Mouse (Mus musculus) CH12.LX (cell line): ENCODE results near the gene Csmd2. TPM values are rescaled to one million over a fixed set of nuclear protein-coding genes. Genes with fewer than 3 reads are reported as not detected.

Source experiments
- DNase-seq: peaks from one replicate; pipeline ENCODE4 v3.0.0-alpha.2; 2013; ENCODE audit errors: extremely low read depth
- H3K27ac ChIP-seq: 2 replicates; pipeline ENCODE4 v1.5.1; 2012; ENCODE audit warnings: low read depth, mild to moderate bottlenecking, control low read depth, moderate library complexity; ENCODE audit not compliant: insufficient read depth
- H3K27me3 ChIP-seq: replicated peaks from 2 replicates; pipeline ENCODE3; 2012; ENCODE audit warnings: inconsistent platforms
- H3K36me3 ChIP-seq, 2 experiments: replicated peaks in 1 of 2; 2 replicates each; pipeline versions ENCODE3 to v1.6.1; 2012; ENCODE audit warnings: inconsistent platforms in 1 of 2, low read length in 1 of 2, mild to moderate bottlenecking in 1 of 2, mixed read lengths in 1 of 2, moderate library complexity in 1 of 2; ENCODE audit not compliant: control insufficient read depth in 1 of 2, insufficient read depth in 1 of 2
- H3K4me1 ChIP-seq, 2 experiments: 2 replicates each; pipeline ENCODE4 v1.6.1; 2012; ENCODE audit warnings: inconsistent platforms in 1 of 2, moderate library complexity in 1 of 2; ENCODE audit not compliant: insufficient read depth in 2 of 2, control insufficient read depth in 1 of 2
- H3K4me2 ChIP-seq: 2 replicates; pipeline ENCODE4 v1.6.1; 2012; ENCODE audit warnings: low read depth, mild to moderate bottlenecking, control low read depth; ENCODE audit not compliant: poor library complexity, insufficient read depth, severe bottlenecking
- H3K4me3 ChIP-seq, 3 experiments: fragments of 150-350 bp in 1 of 3; sonication (generic) in 1 of 3; replicated peaks in 1 of 3; 2 replicates each; pipeline versions ENCODE3 to v1.5.1; 2011 to 2012; ENCODE audit warnings: low read depth in 2 of 3, low read length in 2 of 3, mild to moderate bottlenecking in 2 of 3, moderate library complexity in 2 of 3, control low read depth in 1 of 3, improper control_type of control experiment in 1 of 3, inconsistent platforms in 1 of 3, mixed read lengths in 1 of 3; ENCODE audit not compliant: poor library complexity in 1 of 3
- H3K79me2 ChIP-seq: replicated peaks from 2 replicates; pipeline ENCODE4 v1.6.1; 2012; ENCODE audit warnings: mild to moderate bottlenecking, moderate library complexity; ENCODE audit not compliant: control insufficient read depth, poor library complexity, insufficient read depth, severe bottlenecking; ENCODE audit errors: extremely low read depth
- H3K9ac ChIP-seq: 2 replicates; pipeline ENCODE4 v1.6.1; 2012; ENCODE audit warnings: low read depth, mild to moderate bottlenecking, control low read depth, moderate library complexity; ENCODE audit not compliant: insufficient read depth
- H3K9me3 ChIP-seq: replicated peaks from 2 replicates; pipeline ENCODE3; 2012; ENCODE audit warnings: low read length, inconsistent platforms, mixed read lengths
- BHLHE40 ChIP-seq: IDR thresholded peaks from 2 replicates; pipeline ENCODE4 v1.6.1; 2011; ENCODE audit warnings: mild to moderate bottlenecking, low read depth, low read length, improper control_type of control experiment
- CHD1 ChIP-seq: IDR thresholded peaks from 2 replicates; pipeline ENCODE4 v1.6.1; 2012; ENCODE audit warnings: low read depth, low read length, improper control_type of control experiment, inconsistent platforms
- CHD2 ChIP-seq: IDR thresholded peaks from 2 replicates; pipeline ENCODE4 v1.6.1; 2011; ENCODE audit warnings: low read length, improper control_type of control experiment
- CTCF ChIP-seq, 2 experiments: IDR thresholded peaks in 1 of 2; conservative IDR thresholded peaks in 1 of 2; 2 replicates each; pipeline ENCODE4 v1.5.1; 2011 to 2012; ENCODE audit warnings: low read depth in 2 of 2, low read length in 2 of 2, improper control_type of control experiment in 1 of 2, inconsistent platforms in 1 of 2, mild to moderate bottlenecking in 1 of 2, moderate library complexity in 1 of 2
- E2F4 ChIP-seq: IDR thresholded peaks from 2 replicates; pipeline ENCODE4 v1.6.1; 2011; ENCODE audit warnings: low read depth, low read length, improper control_type of control experiment; ENCODE audit not compliant: insufficient replicate concordance
- ELF1 ChIP-seq: IDR thresholded peaks from 2 replicates; pipeline ENCODE4 v1.6.1; 2014; ENCODE audit warnings: low read depth, mild to moderate bottlenecking, inconsistent platforms, low read length, improper control_type of control experiment
- GABPA ChIP-seq: IDR thresholded peaks from 2 replicates; pipeline ENCODE4 v1.6.1; 2012; ENCODE audit warnings: low read depth, low read length, improper control_type of control experiment, inconsistent platforms; ENCODE audit not compliant: insufficient replicate concordance
- IRF4 ChIP-seq: IDR thresholded peaks from 2 replicates; pipeline ENCODE4 v1.6.1; 2014; ENCODE audit warnings: low read depth, mild to moderate bottlenecking, inconsistent platforms, low read length, improper control_type of control experiment
- JUN ChIP-seq: IDR thresholded peaks from 2 replicates; pipeline ENCODE4 v1.6.1; 2011; ENCODE audit warnings: low read depth, mild to moderate bottlenecking, low read length, improper control_type of control experiment, moderate library complexity; ENCODE audit not compliant: insufficient read depth
- JUND ChIP-seq: conservative IDR thresholded peaks from 2 replicates; pipeline ENCODE4 v1.6.1; 2011; ENCODE audit warnings: low read depth, low read length, improper control_type of control experiment
- MAFK ChIP-seq: IDR thresholded peaks from 2 replicates; pipeline ENCODE4 v1.6.1; 2011; ENCODE audit warnings: low read length, improper control_type of control experiment; ENCODE audit not compliant: insufficient replicate concordance
- MAX ChIP-seq: IDR thresholded peaks from 2 replicates; pipeline ENCODE4 v1.6.1; 2011; ENCODE audit warnings: low read length, improper control_type of control experiment
- MAZ ChIP-seq: IDR thresholded peaks from 2 replicates; pipeline ENCODE4 v1.6.1; 2012; ENCODE audit warnings: low read depth, mild to moderate bottlenecking, inconsistent platforms, low read length, improper control_type of control experiment, moderate library complexity
- MYC ChIP-seq: IDR thresholded peaks from 2 replicates; pipeline ENCODE4 v1.6.1; 2011; ENCODE audit warnings: low read depth, mild to moderate bottlenecking, improper control_type of control experiment, low read length
- NELFE ChIP-seq: IDR thresholded peaks from 2 replicates; pipeline ENCODE4 v1.6.1; 2011; ENCODE audit warnings: low read depth, low read length, improper control_type of control experiment
- PAX5 ChIP-seq: IDR thresholded peaks from 2 replicates; pipeline ENCODE4 v1.6.1; 2012; ENCODE audit warnings: low read length, inconsistent platforms, mixed read lengths
- RAD21 ChIP-seq: IDR thresholded peaks from 2 replicates; pipeline ENCODE4 v1.6.1; 2011; ENCODE audit warnings: low read depth, mild to moderate bottlenecking, low read length, improper control_type of control experiment, moderate library complexity
- SIN3A ChIP-seq: IDR thresholded peaks from 2 replicates; pipeline ENCODE4 v1.6.1; 2012; ENCODE audit warnings: low read length, improper control_type of control experiment, inconsistent platforms
- SMC3 ChIP-seq: IDR thresholded peaks from 2 replicates; pipeline ENCODE4 v1.6.1; 2011; ENCODE audit warnings: low read depth, low read length, improper control_type of control experiment
- TBP ChIP-seq: conservative IDR thresholded peaks from 2 replicates; pipeline ENCODE4 v1.6.1; 2011; ENCODE audit warnings: low read depth, low read length, improper control_type of control experiment
- TCF12 ChIP-seq: IDR thresholded peaks from 2 replicates; pipeline ENCODE4 v1.6.1; 2014; ENCODE audit warnings: low read depth, mild to moderate bottlenecking, inconsistent platforms, low read length, improper control_type of control experiment
- USF2 ChIP-seq: conservative IDR thresholded peaks from 2 replicates; pipeline ENCODE4 v1.6.1; 2011; ENCODE audit warnings: low read depth, low read length, improper control_type of control experiment
- ZC3H11A ChIP-seq: IDR thresholded peaks from 2 replicates; pipeline ENCODE4 v1.6.1; 2012; ENCODE audit warnings: low read depth, mild to moderate bottlenecking, inconsistent platforms, low read length, improper control_type of control experiment
- ZKSCAN1 ChIP-seq: IDR thresholded peaks from 2 replicates; pipeline ENCODE4 v1.6.1; 2012; ENCODE audit warnings: low read depth, inconsistent platforms, low read length, improper control_type of control experiment, borderline replicate concordance
- ZMIZ1 ChIP-seq: IDR thresholded peaks from 2 replicates; pipeline ENCODE4 v1.6.1; 2012; ENCODE audit warnings: low read depth, mild to moderate bottlenecking, inconsistent platforms, low read length, improper control_type of control experiment
- ZNF384 ChIP-seq: IDR thresholded peaks from 2 replicates; pipeline ENCODE4 v1.6.1; 2012; ENCODE audit warnings: low read depth, low read length, improper control_type of control experiment, inconsistent platforms
- dilution Hi-C: fragments of 300-500 bp; cut with MboI; formaldehyde crosslinking; loops from 2 replicates; pipeline ENCODE4 v1.14.3; 2020; ENCODE audit warnings: low sequenced_read_pairs; ENCODE audit not compliant: extremely low pct_unique_long_range_greater_than_20kb, extremely low pct_ligation_motif_present
- in situ Hi-C: fragments of 300-500 bp; cut with MboI; formaldehyde crosslinking; loops from 3 replicates; pipeline ENCODE4 v1.14.3; 2019; ENCODE audit warnings: low sequenced_read_pairs, low pct_ligation_motif_present, low pct_unique_long_range_greater_than_20kb, mixed read lengths
- polyA plus RNA-seq: library from polyadenylated mRNA; unstranded; fragments of >175 nt; gene quantifications from 2 replicates; pipeline ENCODE4 v1.2.1, GENCODE M21; 2012; ENCODE audit warnings: low read depth; ENCODE audit not compliant: insufficient read length
- total RNA-seq, 2 experiments: library from RNA; depleted of rRNA; stranded (reverse); fragments of 300-350 nt in 1 of 2; fragments of >200 nt in 1 of 2; gene quantifications; 2 replicates each; pipeline ENCODE4 v1.2.3; 2012 to 2014

Gene Csmd2
- total and polyA plus RNA-seq, 3 experiments, result 0.08 to 0.80 TPM; not detected in 1

DNA sequence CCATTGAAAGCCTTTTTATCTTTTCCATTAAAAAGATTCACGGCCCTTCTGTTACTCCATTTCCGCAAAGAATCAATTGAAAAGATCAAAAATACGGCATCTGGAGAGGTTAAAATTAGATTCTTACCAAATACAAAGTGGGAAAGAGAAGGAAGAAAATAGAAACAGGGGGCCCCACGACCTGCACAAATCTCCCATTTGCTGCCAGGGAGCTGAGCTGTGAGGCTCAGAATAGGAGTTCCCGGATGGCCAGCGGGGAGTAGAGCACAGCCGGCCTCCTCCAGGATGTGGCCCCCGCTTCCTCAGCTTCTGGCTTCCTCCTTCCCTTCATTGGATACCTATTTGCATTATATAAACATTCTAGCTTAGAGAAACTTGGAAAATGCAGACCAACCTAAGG lies 97.4 kb downstream of the Csmd2 start:
- in situ Hi-C loops (no loop called here), dilution Hi-C loops (no loop called here)
- peaks cover 87% of the 10 kb centered on the region for H3K9me3 ChIP-seq
- no peak overlapping the region for H3K4me3 ChIP-seq
- no peak for TF ChIP-seq SIN3A
- no peak for TF ChIP-seq ZMIZ1
- no peak for TF ChIP-seq E2F4
- no peak for TF ChIP-seq USF2
- TF ChIP-seq ZC3H11A, result no peak
- no peak for TF ChIP-seq IRF4
- TF ChIP-seq MAFK, result no peak
- no peak for TF ChIP-seq NELFE
- TF ChIP-seq GABPA, result no peak
- no peak for TF ChIP-seq JUN
- TF ChIP-seq RAD21, result no peak
- no peak for TF ChIP-seq MAZ
- no peak for TF ChIP-seq BHLHE40
- TF ChIP-seq MAX, result no peak
- H3K4me1 ChIP-seq, result no peaks in the 10 kb centered on the region
- no peak for DNase-seq
- H3K4me2 ChIP-seq, result no peak overlapping the region
- no peak overlapping the region for H3K9ac ChIP-seq
- H3K79me2 ChIP-seq, result no peaks in the 10 kb centered on the region
- H3K36me3 ChIP-seq, result no peaks in the 10 kb centered on the region
- H3K27me3 ChIP-seq, result no peaks in the 10 kb centered on the region
- no peak overlapping the region for H3K27ac ChIP-seq

GRCm38 (mm10) chr4:128087147-128087606 lies 99.5 kb downstream of the Csmd2 start:
- Histone ChIP-seq H3K36me3 (no peaks in the 10 kb centered on the region), H3K9ac (no peak overlapping the region), H3K9me3 (peaks cover 92% of the 10 kb centered on the region), H3K4me3 (no peak overlapping the region), H3K27ac (no peak overlapping the region), H3K27me3 (no peaks in the 10 kb centered on the region)
- DNase-seq, result no peak
- in situ Hi-C loops (no loop called here), dilution Hi-C loops (no loop called here)
- TF ChIP-seq ZNF384 (no peak), BHLHE40 (no peak), SIN3A (no peak), ZKSCAN1 (no peak), ELF1 (no peak), PAX5 (no peak), SMC3 (no peak), NELFE (no peak), ZC3H11A (no peak), JUN (no peak), TCF12 (no peak), JUND (no peak), CHD1 (no peak), TBP (no peak), GABPA (no peak), RAD21 (no peak), CHD2 (no peak), CTCF (conservative IDR thresholded peaks at IDR 0.05 in 1 of 2, IDR thresholded peaks at IDR 0.05 in 1 of 2; ENCODE audit: low read depth in 2 of 2, low read length in 2 of 2) (no peak), MYC (no peak)
- TF ChIP-seq, all 38 proteins: peak for 0
- H3K4me1 ChIP-seq, result no peaks in the 10 kb centered on the region
- H3K4me2 ChIP-seq, result no peak overlapping the region
- H3K79me2 ChIP-seq, result no peaks in the 10 kb centered on the region
